Mouse (Mus musculus) liver, postnatal 0 days (tissue): ENCODE measurements at regions not wholly inside any gene's neighbourhood (a gene's known extent, or its start where the extent isn't known, plus 50 kb on each side); places are given as distances from the start of the nearest gene placed in this dataset.

Experiments used
- ATAC-seq: fragments of 200-750 bp; cut with Nextera tagmentation; 2 replicates; pipeline ENCODE4 v1.8.0; 2017; ENCODE audit warnings: mild to moderate bottlenecking, moderate library complexity
- DNase-seq: peaks from one replicate; pipeline ENCODE4 v3.0.0-alpha.2; 2016
- H3K27ac ChIP-seq: fragments of 300-500 bp; sonication (generic); 2 replicates; pipeline ENCODE4 v1.5.1; 2014; ENCODE audit warnings: antibody characterized with exemption, moderate library complexity, mild to moderate bottlenecking, low read depth
- H3K27me3 ChIP-seq: fragments of 300-500 bp; sonication (generic); 2 replicates; pipeline ENCODE4 v1.6.1; 2014; ENCODE audit warnings: low read length, control low read depth, mixed read lengths; ENCODE audit not compliant: insufficient read depth
- H3K36me3 ChIP-seq: fragments of 300-500 bp; sonication (generic); replicated peaks from 2 replicates; pipeline ENCODE4 v1.6.1; 2014; ENCODE audit warnings: mild to moderate bottlenecking, control low read depth, low read length, moderate library complexity, mixed read lengths; ENCODE audit not compliant: insufficient read depth
- H3K4me1 ChIP-seq: fragments of 300-500 bp; sonication (generic); 2 replicates; pipeline ENCODE4 v1.6.1; 2014; ENCODE audit warnings: antibody characterized with exemption, mild to moderate bottlenecking, control low read depth; ENCODE audit not compliant: insufficient read depth
- H3K4me2 ChIP-seq: fragments of 300-500 bp; sonication (generic); 2 replicates; pipeline ENCODE4 v1.6.1; 2014; ENCODE audit warnings: low read depth, mild to moderate bottlenecking, low read length, moderate library complexity, mixed read lengths
- H3K4me3 ChIP-seq: fragments of 300-500 bp; sonication (generic); 2 replicates; pipeline ENCODE4 v1.5.1; 2014; ENCODE audit warnings: low read depth, low read length
- H3K9ac ChIP-seq: fragments of 300-500 bp; sonication (generic); replicated peaks from 2 replicates; pipeline ENCODE4 v1.6.1; 2014; ENCODE audit warnings: mild to moderate bottlenecking, moderate library complexity
- H3K9me3 ChIP-seq: fragments of 300-500 bp; sonication (generic); 2 replicates; pipeline ENCODE4 v1.6.1; 2016; ENCODE audit warnings: mild to moderate bottlenecking, control low read depth, low read length, mixed read lengths
- CTCF ChIP-seq: sonication (generic); IDR thresholded peaks from 2 replicates; pipeline ENCODE4 v1.5.1; 2016; ENCODE audit warnings: antibody characterized with exemption, low read depth
- EP300 ChIP-seq: IDR thresholded peaks from 2 replicates; pipeline ENCODE4 v1.6.1; 2016; ENCODE audit warnings: antibody characterized with exemption, low read depth, mild to moderate bottlenecking
- WGBS: fragments of 180-500 bp; shearing (Covaris S2); extraction: QIAGEN DNeasy Blood & Tissue Kit; methylation state at CpG from one replicate; pipeline ENCODE4 v1.1.7; 2014; ENCODE audit not compliant: insufficient replicate concordance; 5-methylcytosine and 5-hydroxymethylcytosine counted together

GRCm38 (mm10) chr1:169416701-169417100, 114.6 kb downstream of the Nuf2 start:
- Histone ChIP-seq H3K4me1 (no peaks in the 10 kb centered on the region), H3K27me3 (no peaks in the 10 kb centered on the region), H3K9me3 (no peaks in the 10 kb centered on the region), H3K4me2 (no peak overlapping the region), H3K27ac (no peak overlapping the region), H3K4me3 (no peak overlapping the region), H3K9ac (no peak overlapping the region), H3K36me3 (no peaks in the 10 kb centered on the region)
- TF ChIP-seq EP300 (no peak), CTCF (no peak)
- DNase-seq (no peak), ATAC-seq (no peak)
- 71% methylated on average over 1 of the region's 1 CpGs for WGBS

GRCm38 (mm10) chr1:169408120-169408519, 123.1 kb downstream of the Nuf2 start:
- Histone ChIP-seq H3K36me3 (no peaks in the 10 kb centered on the region), H3K9me3 (no peaks in the 10 kb centered on the region), H3K4me2 (no peak overlapping the region), H3K9ac (no peak overlapping the region), H3K4me3 (no peak overlapping the region), H3K4me1 (no peaks in the 10 kb centered on the region), H3K27me3 (no peaks in the 10 kb centered on the region), H3K27ac (no peak overlapping the region)
- ATAC-seq (no peak), DNase-seq (no peak)
- WGBS: 50% methylated on average over 2 of the region's 2 CpGs
- TF ChIP-seq EP300 (no peak), CTCF (no peak)

- Histone ChIP-seq H3K4me1 (no peaks in the 10 kb centered on the region), H3K4me3 (no peak overlapping the region), H3K27me3 (no peaks in the 10 kb centered on the region), H3K4me2 (no peak overlapping the region), H3K36me3 (no peaks in the 10 kb centered on the region), H3K9ac (no peak overlapping the region), H3K9me3 (no peaks in the 10 kb centered on the region), H3K27ac (no peak overlapping the region)
- WGBS: 78% methylated on average over 6 of the region's 6 CpGs
- no peak for ATAC-seq
- DNase-seq: no peak
- TF ChIP-seq CTCF (no peak), EP300 (no peak)
These were observed 130.4 kb downstream of the Nuf2 start for GRCm38 (mm10) chr1:169400841-169401240.

GRCm38 (mm10) chr1:169397371-169397770, 133.9 kb downstream of the Nuf2 start:
- Histone ChIP-seq H3K27ac (no peak overlapping the region), H3K27me3 (no peaks in the 10 kb centered on the region), H3K4me3 (no peak overlapping the region), H3K9ac (no peak overlapping the region), H3K9me3 (no peaks in the 10 kb centered on the region), H3K4me1 (no peaks in the 10 kb centered on the region), H3K4me2 (no peak overlapping the region), H3K36me3 (no peaks in the 10 kb centered on the region)
- WGBS: 81% methylated on average over 4 of the region's 4 CpGs
- TF ChIP-seq CTCF (no peak), EP300 (no peak)
- ATAC-seq: no peak
- DNase-seq: no peak

- Histone ChIP-seq H3K27ac (no peak overlapping the region), H3K4me1 (no peaks in the 10 kb centered on the region), H3K9me3 (no peaks in the 10 kb centered on the region), H3K9ac (no peak overlapping the region), H3K27me3 (no peaks in the 10 kb centered on the region), H3K36me3 (no peaks in the 10 kb centered on the region), H3K4me2 (no peak overlapping the region), H3K4me3 (no peak overlapping the region)
- DNase-seq (no peak), ATAC-seq (no peak)
- TF ChIP-seq CTCF (no peak), EP300 (no peak)
- 17% methylated on average over 1 of the region's 1 CpGs for WGBS
These were observed 144.2 kb downstream of the Nuf2 start for GRCm38 (mm10) chr1:169387056-169387455.

GRCm38 (mm10) chr1:169385740-169386424, 145.4 kb downstream of the Nuf2 start:
- ATAC-seq (no peak), DNase-seq (no peak)
- Histone ChIP-seq H3K36me3 (no peaks in the 10 kb centered on the region), H3K4me2 (no peak overlapping the region), H3K27me3 (no peaks in the 10 kb centered on the region), H3K9ac (no peak overlapping the region), H3K4me3 (no peak overlapping the region), H3K4me1 (no peaks in the 10 kb centered on the region), H3K9me3 (no peaks in the 10 kb centered on the region), H3K27ac (no peak overlapping the region)
- TF ChIP-seq EP300 (no peak), CTCF (no peak)
- WGBS: 76% methylated on average over 10 of the region's 10 CpGs
